Comparison of ENCODE assay signal across 18 mouse cellular contexts in the genomic region with DNA sequence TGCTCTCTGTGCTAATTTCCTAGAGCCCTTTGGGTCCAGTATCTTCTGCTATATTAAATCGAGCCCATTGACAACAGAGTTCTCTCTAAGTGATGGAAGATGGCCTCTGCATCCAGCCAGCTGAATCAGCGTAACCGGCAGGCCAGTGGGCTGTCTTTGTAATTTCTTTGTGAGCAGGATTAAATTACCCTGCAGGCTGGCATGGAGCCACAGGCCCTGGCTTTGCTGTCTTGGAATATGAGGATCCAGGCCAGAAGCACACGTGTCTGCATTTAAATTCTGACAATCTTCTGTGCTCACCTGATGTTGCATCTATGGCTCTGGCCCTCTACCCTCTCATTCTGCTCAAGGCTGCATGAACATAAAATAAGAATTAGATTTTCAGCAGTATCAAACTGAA. TPM values are rescaled to one million over a fixed set of nuclear protein-coding genes. Genes with fewer than 3 reads are reported as not detected.
"Had no signal": no experiment of that assay in that cellular context is flagged by ENCODE, and none has a peak within 500 bp of the region (broad histone marks: within the 10 kb centered on the region; RNA-seq: fewer than 3 reads in every experiment).

No protein-coding gene starts in this region.

- DNase-seq: kidney, postnatal 10 days; kidney, postnatal 4 days; lung, embryonic 14.5 days; lung, postnatal 10 days; lung, postnatal 4 days; retina, postnatal 1 day; right cerebral cortex, postnatal 4 days; spleen, adult 18-20 months; thymus, adult 18-20 months; thymus, postnatal 14 days had no signal

- H3K4me1 ChIP-seq: limb, embryonic 10.5 days; liver, embryonic 15.5 days; midbrain, embryonic 10.5 days; midbrain, embryonic 15.5 days; neural tube, embryonic 13.5 days had no signal

- H3K4me3 ChIP-seq: layer of hippocampus, adult 2 months; limb, embryonic 10.5 days; liver, embryonic 15.5 days; midbrain, embryonic 10.5 days; midbrain, embryonic 15.5 days; neural tube, embryonic 13.5 days had no signal

- H3K9ac ChIP-seq: liver, embryonic 15.5 days; lung, embryonic 14.5 days; midbrain, embryonic 15.5 days; neural tube, embryonic 13.5 days had no signal

- H3K36me3 ChIP-seq: limb, embryonic 10.5 days; liver, embryonic 15.5 days; midbrain, embryonic 15.5 days had no signal

- H3K4me2 ChIP-seq: liver, embryonic 11.5 days; liver, embryonic 15.5 days; lung, embryonic 14.5 days; midbrain, embryonic 15.5 days; neural tube, embryonic 13.5 days had no signal

- H3K27ac ChIP-seq: layer of hippocampus, adult 2 months; limb, embryonic 10.5 days; liver, embryonic 15.5 days; midbrain, embryonic 10.5 days; midbrain, embryonic 15.5 days; neural tube, embryonic 13.5 days had no signal

- H3K27me3 ChIP-seq: liver, embryonic 15.5 days; midbrain, embryonic 15.5 days; neural tube, embryonic 13.5 days had no signal

- ATAC-seq: midbrain, embryonic 15.5 days had no signal

RNA-seq across cellular contexts. Expression of a gene that starts 17.0 kb away (rescaled TPM):
- total RNA-seq: megakaryocyte, adult 5-6 weeks had no signal
